Mouse (Mus musculus) adrenal gland, adult 2 months (tissue): Measurements from ENCODE around the gene Acsl3. TPM values are rescaled to one million over a fixed set of nuclear protein-coding genes. Genes with fewer than 3 reads are reported as not detected.

Experiments
- DNase-seq: peaks from one replicate; pipeline ENCODE4 v3.0.0; 2021
- polyA plus RNA-seq: library from polyadenylated mRNA; depleted of rRNA; stranded (reverse); fragments of >200 nt; gene quantifications from 2 replicates; pipeline ENCODE4 v1.2.3, GENCODE M21; 2012; rRNA removed
- total RNA-seq, 2 experiments: library from RNA; stranded (reverse); gene quantifications; 2 replicates each; pipeline ENCODE4 v1.2.3; 2021

The Acsl3 gene
- total and polyA plus RNA-seq, 3 experiments = 4.3 to 38.1 (median 19.6) TPM

GRCm38 (mm10) chr1:78742198-78742597 lies 84.6 kb downstream of the Acsl3 start:
- no peak for DNase-seq

- DNase-seq = no peak
These were observed 85.7 kb downstream of the Acsl3 start for GRCm38 (mm10) chr1:78743318-78743717.

- peak; percentile 79 for DNase-seq
These were observed 87.7 kb downstream of the Acsl3 start for GRCm38 (mm10) chr1:78745230-78745777.

Other genes starting within 250 kb of the Acsl3 start
- 10 to 100 TPM; 76.1 to 77.6 TPM for gene Farsb, start 168.9 kb upstream of the Acsl3 start, total RNA-seq
- gene Farsb, start 168.9 kb upstream of the Acsl3 start, polyA plus RNA-seq = 3.5 and 4.4 TPM in 2 replicates
- gene Mogat1, start 146.8 kb upstream of the Acsl3 start, total RNA-seq = 1 to 10 TPM; 2.5 to 4.0 TPM
- 8.7 and 14.6 TPM in 2 replicates for gene Mogat1, start 146.8 kb upstream of the Acsl3 start, polyA plus RNA-seq
- gene BC035947, start 145.7 kb upstream of the Acsl3 start, total RNA-seq = under 1 TPM; 0.29 to 0.48 TPM
- 0.06 and 0.08 TPM in 2 replicates for gene BC035947, start 145.7 kb upstream of the Acsl3 start, polyA plus RNA-seq
- 1 to 10 TPM; 3.4 to 3.5 TPM for gene Utp14b, start 213 bp downstream of the Acsl3 start, total RNA-seq
- 0.08 and 0.12 TPM in 2 replicates for gene Utp14b, start 213 bp downstream of the Acsl3 start, polyA plus RNA-seq
- gene Kcne4, start 158.9 kb downstream of the Acsl3 start, total RNA-seq = 1 to 10 TPM; 3.2 to 8.2 TPM
- 0.98 TPM in 2 replicates for gene Kcne4, start 158.9 kb downstream of the Acsl3 start, polyA plus RNA-seq